Mouse (Mus musculus) megakaryocyte, embryonic 14.5 days (primary cell): Measurements from ENCODE around the gene Gm20425. TPM values are rescaled to one million over a fixed set of nuclear protein-coding genes. Genes with fewer than 3 reads are reported as not detected.

ENCODE experiments used
- H3K27me3 ChIP-seq: replicated peaks from 2 replicates; pipeline ENCODE3; 2012; ENCODE audit warnings: inconsistent platforms
- H3K36me3 ChIP-seq: replicated peaks from 2 replicates; pipeline ENCODE3; 2012; ENCODE audit warnings: low read length, inconsistent platforms, mixed read lengths
- H3K4me1 ChIP-seq: 2 replicates; pipeline ENCODE4 v1.6.1; 2012; ENCODE audit warnings: inconsistent platforms
- H3K4me3 ChIP-seq: replicated peaks from 2 replicates; pipeline ENCODE3; 2012; ENCODE audit warnings: moderate library complexity, mild to moderate bottlenecking, inconsistent platforms
- H3K9me3 ChIP-seq: 2 replicates; pipeline ENCODE4 v1.6.1; 2012; ENCODE audit warnings: inconsistent platforms
- FLI1 ChIP-seq: IDR thresholded peaks from 2 replicates; pipeline ENCODE4 v1.6.1; 2012; ENCODE audit warnings: low read length, inconsistent platforms, mixed read lengths
- GATA1 ChIP-seq: IDR thresholded peaks from 3 replicates; pipeline ENCODE4 v1.6.1; 2012; ENCODE audit warnings: mixed read lengths, low read length, inconsistent platforms, borderline replicate concordance
- polyA plus RNA-seq: library from polyadenylated mRNA; stranded (reverse); fragments of >175 nt; gene quantifications from 2 replicates; pipeline ENCODE4 v1.2.3, GENCODE M21; 2012; ENCODE audit warnings: low replicate concordance; ENCODE audit not compliant: insufficient read depth

The Gm20425 gene
- not detected in 2 replicates for polyA plus RNA-seq

DNA sequence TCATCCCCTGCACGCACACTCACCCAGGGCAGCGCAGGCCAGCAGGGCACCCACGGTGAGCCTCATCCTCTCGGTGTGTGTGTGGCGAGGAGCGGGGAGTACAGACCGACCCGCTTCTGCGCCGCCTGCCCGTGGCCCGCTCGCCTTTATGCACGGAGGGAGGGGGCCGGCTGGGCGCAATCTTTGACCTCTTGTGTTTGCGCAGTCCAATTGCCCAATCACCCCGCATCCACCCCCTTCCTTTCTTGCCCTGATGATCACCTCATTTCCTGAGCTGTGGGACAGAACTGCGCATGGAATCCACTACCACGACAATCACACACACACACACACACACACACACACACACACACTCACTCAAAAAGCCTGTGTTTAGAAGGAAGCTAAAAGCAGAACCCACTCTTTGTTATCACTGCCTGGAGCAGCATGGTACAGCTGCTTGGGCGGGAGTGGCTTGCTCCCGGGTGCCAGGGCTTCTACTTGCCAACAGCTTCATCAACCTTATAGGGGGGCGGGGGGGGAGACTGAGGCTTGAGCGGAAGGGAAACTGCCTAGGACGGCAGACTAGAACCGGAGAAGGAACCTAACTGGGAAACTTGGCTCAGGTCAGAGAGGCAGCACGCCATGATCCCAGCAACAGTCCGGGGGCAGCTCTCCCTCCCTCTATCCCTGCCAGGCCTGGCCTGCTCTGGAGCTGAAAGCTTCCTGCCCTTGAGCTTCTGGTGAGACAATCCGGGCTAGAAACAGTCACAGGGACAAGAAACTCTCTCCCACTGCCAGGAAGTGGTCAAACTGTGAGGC, at the start of gene Gm20425, which contains the start of gene Trf:
Gm20425 (minus strand) TSS at position 157 of the 801 bp plus-strand sequence.
Trf (minus strand) TSS at position 294 of the 801 bp plus-strand sequence.
- H3K9me3 ChIP-seq: no peaks in the 10 kb centered on the region
- no peaks in the 10 kb centered on the region for H3K36me3 ChIP-seq
- peak within 1 kb of the TSS; percentile 88 for H3K4me3 ChIP-seq
- peaks cover 41% of the 10 kb centered on the region for H3K4me1 ChIP-seq
- TF ChIP-seq FLI1 (no peak), GATA1 (no peak)
- peaks cover 46% of the 10 kb centered on the region for H3K27me3 ChIP-seq

DNA sequence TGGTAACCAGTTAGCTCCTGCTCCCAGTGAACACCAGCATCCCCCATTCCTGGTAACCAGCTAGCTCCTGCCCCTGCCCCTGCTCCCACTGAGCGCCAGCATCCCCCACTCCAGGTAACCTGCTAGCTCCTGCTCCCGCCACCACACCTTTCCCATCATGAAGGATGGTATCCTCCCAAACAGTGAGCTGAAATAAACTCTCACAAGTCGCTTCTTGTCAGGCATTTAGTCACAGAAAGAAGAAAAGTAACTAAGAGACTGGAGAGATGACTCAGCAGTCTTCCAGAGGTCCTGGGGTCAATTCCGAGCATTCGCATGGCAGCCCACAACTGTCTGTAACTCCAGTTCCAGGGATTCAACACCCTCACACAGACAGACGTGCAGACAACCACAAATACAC, 46.8 kb upstream of the Gm20425 start:
- H3K36me3 ChIP-seq: no peaks in the 10 kb centered on the region

DNA sequence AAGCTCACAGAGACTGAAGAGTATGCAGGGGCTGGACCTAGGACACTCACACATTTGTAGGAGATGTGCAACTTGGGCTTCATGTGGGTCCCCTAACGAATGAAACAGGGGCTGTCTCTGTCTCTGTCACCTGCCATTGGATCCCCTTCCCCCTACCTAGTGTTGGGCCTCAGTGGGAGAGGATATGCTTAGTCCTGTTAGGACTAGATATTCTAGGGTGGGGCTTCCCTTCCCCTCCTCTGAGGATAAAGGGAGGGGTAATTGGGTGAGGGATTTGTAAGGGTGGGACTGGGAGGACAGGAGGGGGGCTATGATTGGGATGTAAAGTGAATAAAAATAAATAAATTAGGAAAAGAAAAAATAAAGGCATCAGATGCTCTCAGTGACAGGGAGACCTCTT, 45.6 kb upstream of the Gm20425 start:
- no peaks in the 10 kb centered on the region for H3K4me1 ChIP-seq

More for the DNA sequence above, 46.8 kb upstream of the Gm20425 start:
- Histone ChIP-seq H3K9me3 (peaks cover 18% of the 10 kb centered on the region), H3K4me3 (no peak overlapping the region), H3K4me1 (no peaks in the 10 kb centered on the region), H3K27me3 (peaks cover 23% of the 10 kb centered on the region)
- TF ChIP-seq GATA1 (no peak), FLI1 (no peak)

DNA sequence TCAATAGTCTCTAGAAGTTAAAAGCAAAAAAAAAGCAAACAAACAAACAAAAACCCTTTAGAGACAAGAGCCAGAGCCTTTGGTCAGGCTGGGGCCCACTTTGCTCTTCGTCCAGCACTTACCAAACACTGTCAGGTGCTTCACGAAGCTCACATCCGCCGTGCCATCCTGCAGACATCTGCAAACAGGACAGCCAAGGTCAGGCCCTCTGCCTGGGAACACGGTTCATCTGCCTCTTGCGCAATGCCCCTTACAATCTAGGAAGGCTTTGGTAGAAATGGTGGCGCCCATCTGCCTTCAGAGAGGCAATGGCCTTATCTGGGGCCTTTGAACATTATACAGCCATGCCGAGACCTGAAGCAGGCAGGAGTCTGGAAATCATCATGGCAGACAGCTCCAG, 44.7 kb upstream of the Gm20425 start:
- Histone ChIP-seq H3K27me3 (peaks cover 27% of the 10 kb centered on the region), H3K4me3 (no peak overlapping the region), H3K9me3 (peaks cover 11% of the 10 kb centered on the region), H3K4me1 (no peaks in the 10 kb centered on the region), H3K36me3 (no peaks in the 10 kb centered on the region)
- TF ChIP-seq FLI1 (no peak), GATA1 (no peak)

More for the DNA sequence above, 45.6 kb upstream of the Gm20425 start:
- Histone ChIP-seq H3K27me3 (peaks cover 27% of the 10 kb centered on the region), H3K36me3 (no peaks in the 10 kb centered on the region), H3K9me3 (peaks cover 14% of the 10 kb centered on the region), H3K4me3 (no peak overlapping the region)
- TF ChIP-seq GATA1 (no peak), FLI1 (no peak)

- Histone ChIP-seq H3K9me3 (peaks cover 7% of the 10 kb centered on the region), H3K4me1 (no peaks in the 10 kb centered on the region), H3K27me3 (peaks cover 22% of the 10 kb centered on the region), H3K36me3 (no peaks in the 10 kb centered on the region), H3K4me3 (no peak overlapping the region)
- no peak for TF ChIP-seq GATA1
- no peak for TF ChIP-seq FLI1
Observed at GRCm38 (mm10) chr9:103271104-103271503, 41.0 kb upstream of the Gm20425 start.

DNA sequence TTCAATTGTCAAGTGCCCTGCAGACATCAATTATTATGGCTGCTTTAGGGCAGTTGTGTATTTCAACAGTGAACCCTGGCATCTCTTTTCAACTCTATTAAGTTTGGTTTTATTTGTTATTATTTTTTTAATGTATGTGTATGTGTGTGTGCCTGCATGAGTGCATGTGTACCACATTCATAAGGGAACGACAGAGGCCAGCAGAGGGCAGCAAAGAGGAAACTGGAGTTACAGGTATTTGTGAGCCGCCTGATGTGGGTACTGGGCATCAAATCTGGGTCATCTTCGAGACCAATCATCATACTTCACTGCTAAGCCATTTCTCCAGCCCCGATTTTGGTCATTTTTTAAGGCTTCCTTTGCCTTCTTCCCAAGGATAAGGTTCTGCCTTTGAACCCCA, 35.7 kb upstream of the Gm20425 start:
- Histone ChIP-seq H3K36me3 (no peaks in the 10 kb centered on the region), H3K9me3 (peaks cover 16% of the 10 kb centered on the region), H3K27me3 (peaks cover 20% of the 10 kb centered on the region), H3K4me3 (no peak overlapping the region), H3K4me1 (no peaks in the 10 kb centered on the region)
- TF ChIP-seq GATA1 (no peak), FLI1 (no peak)

DNA sequence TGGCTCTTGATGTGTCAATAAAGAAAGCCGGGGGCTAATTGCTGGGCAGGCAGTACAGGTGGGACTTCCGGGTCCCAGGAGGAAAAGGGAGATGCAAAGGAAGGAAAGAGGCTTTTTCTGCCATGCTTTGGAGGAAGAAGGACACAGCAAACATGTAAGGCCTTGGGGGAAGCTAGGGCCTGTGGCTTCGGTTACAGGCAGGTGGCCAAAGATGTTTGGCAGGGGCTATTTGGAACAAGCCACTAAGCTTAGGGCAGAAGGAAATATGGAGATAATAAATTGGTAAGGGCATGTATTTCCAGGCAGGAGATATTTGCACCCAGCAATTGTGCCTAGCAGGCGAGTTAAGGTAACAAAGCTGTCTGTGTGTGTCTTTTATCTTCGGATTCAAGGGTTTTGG, 22.8 kb upstream of the Gm20425 start:
- Histone ChIP-seq H3K27me3 (peaks cover 13% of the 10 kb centered on the region), H3K9me3 (peaks cover 20% of the 10 kb centered on the region), H3K4me3 (no peak overlapping the region), H3K36me3 (no peaks in the 10 kb centered on the region), H3K4me1 (no peaks in the 10 kb centered on the region)
- TF ChIP-seq FLI1: no peak
- no peak for TF ChIP-seq GATA1

GRCm38 (mm10) chr9:103248618-103249017, 18.5 kb upstream of the Gm20425 start:
- Histone ChIP-seq H3K4me3 (no peak overlapping the region), H3K9me3 (peaks cover 10% of the 10 kb centered on the region), H3K4me1 (no peaks in the 10 kb centered on the region), H3K36me3 (no peaks in the 10 kb centered on the region), H3K27me3 (peaks cover 10% of the 10 kb centered on the region)
- TF ChIP-seq FLI1 (no peak), GATA1 (no peak)

- Histone ChIP-seq H3K4me3 (no peak overlapping the region), H3K27me3 (peaks cover 12% of the 10 kb centered on the region), H3K36me3 (no peaks in the 10 kb centered on the region), H3K4me1 (no peaks in the 10 kb centered on the region), H3K9me3 (no peaks in the 10 kb centered on the region)
- no peak for TF ChIP-seq GATA1
- no peak for TF ChIP-seq FLI1
Observed at GRCm38 (mm10) chr9:103246526-103247168, 16.5 kb upstream of the Gm20425 start.

- Histone ChIP-seq H3K36me3 (no peaks in the 10 kb centered on the region), H3K27me3 (peaks cover 14% of the 10 kb centered on the region), H3K4me3 (no peak overlapping the region), H3K4me1 (no peaks in the 10 kb centered on the region), H3K9me3 (no peaks in the 10 kb centered on the region)
- TF ChIP-seq GATA1 (no peak), FLI1 (no peak)
Observed at GRCm38 (mm10) chr9:103243640-103244039, 13.5 kb upstream of the Gm20425 start.
